Mouse (Mus musculus) MEL (cell line): ENCODE measurements around the gene Nmrk1. TPM values are rescaled to one million over a fixed set of nuclear protein-coding genes. Genes with fewer than 3 reads are reported as not detected.

ENCODE experiments used
- DNase-seq: peaks from one replicate; pipeline ENCODE4 v3.0.0; 2011; ENCODE audit warnings: low read depth, low spot score
- H3K27ac ChIP-seq: 2 replicates; pipeline ENCODE4 v1.5.1; 2012; ENCODE audit warnings: low read depth, mild to moderate bottlenecking, control low read depth, low read length, moderate library complexity; ENCODE audit not compliant: control insufficient read depth
- H3K27me3 ChIP-seq, 2 experiments: fragments of 150-350 bp in 1 of 2; sonication (generic) in 1 of 2; 2 replicates each; pipeline ENCODE4 v1.6.1; 2012; ENCODE audit warnings: low read length in 2 of 2, mild to moderate bottlenecking in 2 of 2, improper control_type of control experiment in 1 of 2, moderate library complexity in 1 of 2; ENCODE audit not compliant: insufficient read depth in 2 of 2, control insufficient read depth in 1 of 2
- H3K36me3 ChIP-seq, 2 experiments: 2 replicates each; pipeline ENCODE4 v1.6.1; 2012 to 2014; ENCODE audit warnings: low read length in 2 of 2, improper control_type of control experiment in 1 of 2, inconsistent platforms in 1 of 2, mild to moderate bottlenecking in 1 of 2; ENCODE audit not compliant: insufficient read depth in 2 of 2, control insufficient read depth in 1 of 2
- H3K4me1 ChIP-seq, 2 experiments: fragments of 150-350 bp in 1 of 2; sonication (generic) in 1 of 2; 2 replicates each; pipeline ENCODE4 v1.6.1; 2012; ENCODE audit warnings: low read length in 2 of 2, improper control_type of control experiment in 1 of 2, mild to moderate bottlenecking in 1 of 2; ENCODE audit not compliant: insufficient read depth in 2 of 2, control insufficient read depth in 1 of 2
- H3K4me3 ChIP-seq, 2 experiments: fragments of 150-350 bp in 1 of 2; sonication (generic) in 1 of 2; 2 replicates each; pipeline ENCODE4 v1.5.1; 2012; ENCODE audit warnings: low read depth in 2 of 2, low read length in 2 of 2, mild to moderate bottlenecking in 2 of 2, moderate library complexity in 2 of 2, control low read depth in 1 of 2, improper control_type of control experiment in 1 of 2; ENCODE audit not compliant: control insufficient read depth in 1 of 2, insufficient read depth in 1 of 2
- H3K79me2 ChIP-seq: 2 replicates; pipeline ENCODE4 v1.6.1; 2012; ENCODE audit warnings: mild to moderate bottlenecking, low read length, moderate library complexity; ENCODE audit not compliant: control insufficient read depth, poor library complexity, insufficient read depth
- H3K9ac ChIP-seq: 2 replicates; pipeline ENCODE4 v1.6.1; 2012; ENCODE audit warnings: low read depth, mild to moderate bottlenecking, control low read depth, low read length, moderate library complexity; ENCODE audit not compliant: control insufficient read depth, poor library complexity, severe bottlenecking
- H3K9me3 ChIP-seq: fragments of 150-350 bp; sonication (generic); replicated peaks from 2 replicates; pipeline ENCODE4 v1.6.1; 2012; ENCODE audit warnings: mild to moderate bottlenecking, low read length, improper control_type of control experiment, moderate library complexity; ENCODE audit not compliant: insufficient read depth
- CTCF ChIP-seq, 3 experiments: IDR thresholded peaks in 2 of 3; conservative IDR thresholded peaks in 1 of 3; 2 replicates each; pipeline ENCODE4 v1.5.1; 2011 to 2012; ENCODE audit warnings: low read length in 3 of 3, low read depth in 2 of 3, mild to moderate bottlenecking in 2 of 3, improper control_type of control experiment in 1 of 3, inconsistent platforms in 1 of 3, mixed read lengths in 1 of 3, moderate library complexity in 1 of 3; ENCODE audit not compliant: control insufficient read depth in 1 of 3, insufficient read depth in 1 of 3, poor library complexity in 1 of 3, severe bottlenecking in 1 of 3
- ETS1 ChIP-seq: IDR thresholded peaks from 2 replicates; pipeline ENCODE4 v1.6.1; 2012; ENCODE audit warnings: low read depth, mild to moderate bottlenecking, inconsistent platforms, low read length, improper control_type of control experiment, moderate library complexity
- GABPA ChIP-seq: IDR thresholded peaks from 2 replicates; pipeline ENCODE4 v1.6.1; 2012; ENCODE audit warnings: low read depth, mild to moderate bottlenecking, inconsistent platforms, low read length, improper control_type of control experiment, moderate library complexity
- GATA1 ChIP-seq: IDR thresholded peaks from 2 replicates; pipeline ENCODE4 v1.6.1; 2011; ENCODE audit warnings: low read depth, low read length, improper control_type of control experiment
- JUND ChIP-seq: IDR thresholded peaks from 2 replicates; pipeline ENCODE4 v1.6.1; 2011; ENCODE audit warnings: low read depth, mild to moderate bottlenecking, improper control_type of control experiment, low read length
- KAT2A ChIP-seq: conservative IDR thresholded peaks from 2 replicates; pipeline ENCODE4 v1.6.1; 2012; ENCODE audit warnings: low read depth, low read length, improper control_type of control experiment, inconsistent platforms
- MAX ChIP-seq: IDR thresholded peaks from 2 replicates; pipeline ENCODE4 v1.6.1; 2011; ENCODE audit warnings: low read length, improper control_type of control experiment
- MAZ ChIP-seq: IDR thresholded peaks from 2 replicates; pipeline ENCODE4 v1.6.1; 2012; ENCODE audit warnings: low read depth, mild to moderate bottlenecking, inconsistent platforms, low read length, improper control_type of control experiment
- MEF2A ChIP-seq: IDR thresholded peaks from 2 replicates; pipeline ENCODE4 v1.6.1; 2014; ENCODE audit warnings: low read depth, mild to moderate bottlenecking, inconsistent platforms, low read length, improper control_type of control experiment; ENCODE audit not compliant: poor library complexity, insufficient replicate concordance, severe bottlenecking; ENCODE audit errors: extremely low read depth
- MYB ChIP-seq: IDR thresholded peaks from 2 replicates; pipeline ENCODE4 v1.6.1; 2011; ENCODE audit warnings: mild to moderate bottlenecking, low read depth, low read length, improper control_type of control experiment
- MYC ChIP-seq: IDR thresholded peaks from 2 replicates; pipeline ENCODE4 v1.6.1; 2011; ENCODE audit warnings: low read depth, mild to moderate bottlenecking, low read length, improper control_type of control experiment, moderate library complexity
- NELFE ChIP-seq: IDR thresholded peaks from 2 replicates; pipeline ENCODE4 v1.6.1; 2011; ENCODE audit warnings: low read depth, low read length, improper control_type of control experiment
- NRF1 ChIP-seq: IDR thresholded peaks from 2 replicates; pipeline ENCODE4 v1.6.1; 2014; ENCODE audit warnings: low read depth, mild to moderate bottlenecking, inconsistent platforms, low read length, improper control_type of control experiment, moderate library complexity; ENCODE audit not compliant: poor library complexity, insufficient read depth, severe bottlenecking
- POLR2A ChIP-seq, 2 experiments: IDR thresholded peaks; 2 replicates each; pipeline ENCODE4 v1.6.1; 2011 to 2012; ENCODE audit warnings: low read length in 2 of 2, mild to moderate bottlenecking in 2 of 2, control low read depth in 1 of 2, improper control_type of control experiment in 1 of 2, low read depth in 1 of 2, moderate library complexity in 1 of 2; ENCODE audit not compliant: control insufficient read depth in 1 of 2, insufficient read depth in 1 of 2, poor library complexity in 1 of 2
- POLR2AphosphoS2 ChIP-seq: IDR thresholded peaks from 2 replicates; pipeline ENCODE4 v1.6.1; 2011; ENCODE audit warnings: low read length, improper control_type of control experiment
- POLR2AphosphoS5 ChIP-seq: IDR thresholded peaks from 2 replicates; pipeline ENCODE4 v1.6.1; 2012; ENCODE audit warnings: low read depth, borderline replicate concordance, mild to moderate bottlenecking, inconsistent platforms, low read length, moderate library complexity, mixed read lengths
- RAD21 ChIP-seq: IDR thresholded peaks from 2 replicates; pipeline ENCODE4 v1.6.1; 2011; ENCODE audit warnings: mild to moderate bottlenecking, low read depth, low read length, improper control_type of control experiment
- SIN3A ChIP-seq: IDR thresholded peaks from 2 replicates; pipeline ENCODE4 v1.6.1; 2012; ENCODE audit warnings: low read length, improper control_type of control experiment, inconsistent platforms
- SMC3 ChIP-seq: IDR thresholded peaks from 2 replicates; pipeline ENCODE4 v1.6.1; 2011; ENCODE audit warnings: low read depth, low read length, improper control_type of control experiment
- TAL1 ChIP-seq: IDR thresholded peaks from 2 replicates; pipeline ENCODE4 v1.6.1; 2012; ENCODE audit warnings: mild to moderate bottlenecking, inconsistent platforms, low read length, moderate library complexity, mixed read lengths
- TBP ChIP-seq: IDR thresholded peaks from 2 replicates; pipeline ENCODE4 v1.8.0; 2011; ENCODE audit warnings: low read depth, low read length, improper control_type of control experiment
- UBTF ChIP-seq: IDR thresholded peaks from 2 replicates; pipeline ENCODE4 v1.6.1; 2012; ENCODE audit warnings: low read depth, mild to moderate bottlenecking, inconsistent platforms, low read length, improper control_type of control experiment, moderate library complexity, borderline replicate concordance; ENCODE audit not compliant: insufficient read depth
- USF2 ChIP-seq, 2 experiments: IDR thresholded peaks; 2 replicates each; pipeline ENCODE4 v1.6.1; 2011 to 2012; ENCODE audit warnings: improper control_type of control experiment in 2 of 2, low read length in 2 of 2, borderline replicate concordance in 1 of 2, inconsistent platforms in 1 of 2, low read depth in 1 of 2, mild to moderate bottlenecking in 1 of 2; ENCODE audit not compliant: insufficient read depth in 1 of 2
- ZKSCAN1 ChIP-seq: IDR thresholded peaks from 2 replicates; pipeline ENCODE4 v1.6.1; 2012; ENCODE audit warnings: low read depth, mild to moderate bottlenecking, inconsistent platforms, low read length, improper control_type of control experiment, moderate library complexity
- ZNF384 ChIP-seq: IDR thresholded peaks from 2 replicates; pipeline ENCODE4 v1.6.1; 2012; ENCODE audit warnings: low read depth, mild to moderate bottlenecking, inconsistent platforms, low read length, improper control_type of control experiment
- polyA plus RNA-seq, 2 experiments: library from polyadenylated mRNA; stranded (reverse) in 1 of 2; unstranded in 1 of 2; fragments of >175 nt in 1 of 2; fragments of >200 nt in 1 of 2; gene quantifications; 2 replicates each; pipeline versions ENCODE4 v1.2.1 to v1.2.4; 2012; ENCODE audit warnings: low replicate concordance in 2 of 2, low read depth in 1 of 2; ENCODE audit not compliant: insufficient read length in 2 of 2, insufficient read depth in 1 of 2, missing spikeins in 1 of 2
- total RNA-seq: library from RNA; depleted of rRNA; stranded (reverse); fragments of 300-350 nt; gene quantifications from 2 replicates; pipeline ENCODE4 v1.2.3, GENCODE M21; 2012

Gene Nmrk1
- total and polyA plus RNA-seq, 3 experiments = 18.5 to 22.5 TPM; not detected in 1

GRCm38 (mm10) chr19:18617504-18617903 is 14.2 kb upstream of the Nmrk1 start:
- Histone ChIP-seq H3K9me3 (no peaks in the 10 kb centered on the region), H3K9ac (no peak overlapping the region), H3K36me3 (peaks cover 0 to 2% of the 10 kb centered on the region in 2 experiments; a peak in 1 of 4 replicates), H3K27me3 (no peaks in the 10 kb centered on the region), H3K4me1 (0 out of 4 replicates have a peak, but pooled peaks cover 0 to 6% of the 10 kb centered on the region in 2 experiments), H3K79me2 (peaks cover 48% of the 10 kb centered on the region), H3K4me3 (no peak overlapping the region), H3K27ac (no peak overlapping the region)
- DNase-seq = no peak
- no peak for TF ChIP-seq NELFE
- TF ChIP-seq SMC3 = no peak
- no peak for TF ChIP-seq KAT2A
- TF ChIP-seq NRF1 = no peak
- no peak for TF ChIP-seq GABPA
- TF ChIP-seq USF2 (IDR thresholded peaks at IDR 0.05; ENCODE audit: borderline replicate concordance in 1 of 2, insufficient read depth in 1 of 2, low read depth in 1 of 2, low read length in 2 of 2) = no peak
- TF ChIP-seq ETS1 = no peak
- no peak for TF ChIP-seq TAL1
- no peak for TF ChIP-seq MYB
- no peak for TF ChIP-seq MEF2A
- no peak for TF ChIP-seq CTCF (IDR thresholded peaks at IDR 0.05 in 2 of 3, conservative IDR thresholded peaks at IDR 0.05 in 1 of 3; ENCODE audit: control insufficient read depth in 1 of 3, insufficient read depth in 1 of 3, low read depth in 2 of 3, low read length in 3 of 3, poor library complexity in 1 of 3, severe bottlenecking in 1 of 3)
- no peak for TF ChIP-seq TBP
- no peak for TF ChIP-seq ZKSCAN1
- TF ChIP-seq ZNF384 = no peak
- TF ChIP-seq MAZ = no peak
- no peak for TF ChIP-seq UBTF
- no peak for TF ChIP-seq POLR2A (IDR thresholded peaks at IDR 0.05; ENCODE audit: control insufficient read depth in 1 of 2, insufficient read depth in 1 of 2, low read depth in 1 of 2, low read length in 2 of 2, poor library complexity in 1 of 2)

- no peak overlapping the region for H3K4me3 ChIP-seq
- peaks cover 0 to 5% of the 10 kb centered on the region in 2 experiments; a peak in 3 of 4 replicates for H3K36me3 ChIP-seq
- peaks cover 3 to 10% of the 10 kb centered on the region in 2 experiments; a peak in 1 of 4 replicates for H3K4me1 ChIP-seq
- no peak overlapping the region for H3K27ac ChIP-seq
- H3K27me3 ChIP-seq = no peaks in the 10 kb centered on the region
- H3K9ac ChIP-seq = no peak overlapping the region
- TF ChIP-seq MYC (no peak), POLR2AphosphoS2 (no peak), RAD21 (no peak), MAX (no peak), POLR2AphosphoS5 (no peak), GATA1 (no peak), ZNF384 (no peak), MEF2A (no peak), SIN3A (no peak), JUND (no peak), TAL1 (no peak)
- DNase-seq = no peak
- peaks cover 56% of the 10 kb centered on the region for H3K79me2 ChIP-seq
- no peaks in the 10 kb centered on the region for H3K9me3 ChIP-seq
Measured at GRCm38 (mm10) chr19:18619060-18619459, 12.7 kb upstream of the Nmrk1 start.
